Mouse (Mus musculus) neural tube, embryonic 13.5 days (tissue): ENCODE measurements around the gene Tmeff2. TPM values are rescaled to one million over a fixed set of nuclear protein-coding genes. Genes with fewer than 3 reads are reported as not detected.

Experiments used
- ATAC-seq: fragments of 200-750 bp; cut with Nextera tagmentation; 2 replicates; pipeline ENCODE4 v1.8.0; 2017; ENCODE audit warnings: low read depth, mild to moderate bottlenecking, moderate TSS enrichment, moderate library complexity
- H3K27ac ChIP-seq: fragments of 300-500 bp; sonication (generic); replicated peaks from 2 replicates; pipeline ENCODE4 v1.5.1; 2015; ENCODE audit warnings: moderate library complexity, mild to moderate bottlenecking, inconsistent platforms
- H3K27me3 ChIP-seq: fragments of 300-500 bp; sonication (generic); 2 replicates; pipeline ENCODE4 v1.6.1; 2015; ENCODE audit warnings: mild to moderate bottlenecking, inconsistent platforms
- H3K36me3 ChIP-seq: fragments of 300-500 bp; sonication (generic); 2 replicates; pipeline ENCODE4 v1.6.1; 2015; ENCODE audit warnings: mild to moderate bottlenecking, inconsistent platforms
- H3K4me1 ChIP-seq: fragments of 300-500 bp; sonication (generic); replicated peaks from 2 replicates; pipeline ENCODE4 v1.6.1; 2015; ENCODE audit warnings: inconsistent platforms
- H3K4me2 ChIP-seq: fragments of 300-500 bp; sonication (generic); 2 replicates; pipeline ENCODE4 v1.6.1; 2015; ENCODE audit warnings: inconsistent platforms, mild to moderate bottlenecking, moderate library complexity
- H3K4me3 ChIP-seq: fragments of 300-500 bp; sonication (generic); 2 replicates; pipeline ENCODE4 v1.5.1; 2015; ENCODE audit warnings: mild to moderate bottlenecking, inconsistent platforms
- H3K9ac ChIP-seq: fragments of 300-500 bp; sonication (generic); 2 replicates; pipeline ENCODE4 v1.6.1; 2015; ENCODE audit warnings: moderate library complexity, mild to moderate bottlenecking, inconsistent platforms
- H3K9me3 ChIP-seq: fragments of 300-500 bp; sonication (generic); 2 replicates; pipeline ENCODE4 v1.6.1; 2016; ENCODE audit warnings: inconsistent platforms
- WGBS: fragments of 180-500 bp; shearing (Covaris S2); methylation state at CpG from one replicate; pipeline ENCODE4 v1.1.7; 2015; 5-methylcytosine and 5-hydroxymethylcytosine counted together
- polyA plus RNA-seq: library from polyadenylated mRNA; unstranded; fragments of >200 nt; fragmentation: Nextera tagmentation; extraction: Ambion mirVana; gene quantifications from 2 replicates; pipeline ENCODE4 v1.2.1, GENCODE M21; 2015

Tmeff2 gene
- polyA plus RNA-seq, 1 experiment from 2014 or later, result 139 TPM

GRCm38 (mm10) chr1:51115761-51116160 lies 215.3 kb downstream of the Tmeff2 start:
- 90% methylated on average over 5 of the region's 5 CpGs for WGBS
- Histone ChIP-seq H3K4me3 (no peak overlapping the region), H3K27me3 (no peaks in the 10 kb centered on the region), H3K4me2 (no peak overlapping the region), H3K9me3 (no peaks in the 10 kb centered on the region), H3K4me1 (no peaks in the 10 kb centered on the region), H3K27ac (no peak overlapping the region), H3K36me3 (no peaks in the 10 kb centered on the region), H3K9ac (no peak overlapping the region)
- ATAC-seq, result no peak

- H3K4me2 ChIP-seq, result no peak overlapping the region
These were observed 217.4 kb downstream of the Tmeff2 start for GRCm38 (mm10) chr1:51117830-51118229.

GRCm38 (mm10) chr1:51125671-51126424 lies 225.4 kb downstream of the Tmeff2 start:
- 46% methylated on average over 10 of the region's 10 CpGs for WGBS
- Histone ChIP-seq H3K4me1 (peaks cover 13% of the 10 kb centered on the region), H3K4me2 (no peak overlapping the region), H3K4me3 (no peak overlapping the region), H3K27me3 (no peaks in the 10 kb centered on the region), H3K9me3 (no peaks in the 10 kb centered on the region), H3K36me3 (no peaks in the 10 kb centered on the region), H3K27ac (peak overlapping the region; percentile 64), H3K9ac (no peak overlapping the region)
- ATAC-seq, result peak; percentile 64; the same call in 1 of the 2 replicates

More at GRCm38 (mm10) chr1:51117830-51118229, 217.4 kb downstream of the Tmeff2 start:
- Histone ChIP-seq H3K4me1 (no peaks in the 10 kb centered on the region), H3K27me3 (no peaks in the 10 kb centered on the region), H3K9ac (no peak overlapping the region), H3K4me3 (no peak overlapping the region), H3K36me3 (no peaks in the 10 kb centered on the region), H3K27ac (no peak overlapping the region), H3K9me3 (no peaks in the 10 kb centered on the region)
- no peak for ATAC-seq
- WGBS, result 86% methylated on average over 2 of the region's 2 CpGs

GRCm38 (mm10) chr1:51126425-51126765 lies 225.9 kb downstream of the Tmeff2 start:
- 62% methylated on average over 5 of the region's 5 CpGs for WGBS
- no peak for ATAC-seq
- no peaks in the 10 kb centered on the region for H3K27me3 ChIP-seq

GRCm38 (mm10) chr1:51136792-51137191 lies 236.3 kb downstream of the Tmeff2 start:
- H3K27ac ChIP-seq, result no peak overlapping the region
- H3K4me2 ChIP-seq, result no peak overlapping the region
- H3K4me1 ChIP-seq, result no peaks in the 10 kb centered on the region
- H3K36me3 ChIP-seq, result 0 out of 2 replicates have a peak, but pooled peaks cover 5% of the 10 kb centered on the region
- no peaks in the 10 kb centered on the region for H3K9me3 ChIP-seq
- no peak for ATAC-seq
- H3K9ac ChIP-seq, result no peak overlapping the region
- WGBS, result 74% methylated on average over 2 of the region's 2 CpGs
- no peaks in the 10 kb centered on the region for H3K27me3 ChIP-seq
- no peak overlapping the region for H3K4me3 ChIP-seq

More at GRCm38 (mm10) chr1:51126425-51126765, 225.9 kb downstream of the Tmeff2 start:
- no peak overlapping the region for H3K27ac ChIP-seq
- H3K9ac ChIP-seq, result no peak overlapping the region
- H3K4me3 ChIP-seq, result no peak overlapping the region
- no peaks in the 10 kb centered on the region for H3K36me3 ChIP-seq
- H3K4me1 ChIP-seq, result peaks cover 13% of the 10 kb centered on the region
- no peak overlapping the region for H3K4me2 ChIP-seq
- no peaks in the 10 kb centered on the region for H3K9me3 ChIP-seq

GRCm38 (mm10) chr1:51139605-51140004 lies 239.2 kb downstream of the Tmeff2 start:
- ATAC-seq, result no peak
- Histone ChIP-seq H3K4me2 (no peak overlapping the region), H3K9me3 (no peaks in the 10 kb centered on the region), H3K36me3 (0 out of 2 replicates have a peak, but pooled peaks cover 5% of the 10 kb centered on the region), H3K4me3 (no peak overlapping the region), H3K9ac (no peak overlapping the region), H3K27me3 (no peaks in the 10 kb centered on the region), H3K27ac (0 out of 2 replicates have a peak overlapping the region, but pooled peaks have one; percentile 5), H3K4me1 (no peaks in the 10 kb centered on the region)
- WGBS, result 86% methylated on average over 10 of the region's 10 CpGs

- Histone ChIP-seq H3K4me2 (no peak overlapping the region), H3K9me3 (no peaks in the 10 kb centered on the region), H3K4me3 (no peak overlapping the region), H3K36me3 (0 out of 2 replicates have a peak, but pooled peaks cover 5% of the 10 kb centered on the region), H3K4me1 (no peaks in the 10 kb centered on the region), H3K9ac (no peak overlapping the region), H3K27ac (no peak overlapping the region), H3K27me3 (no peaks in the 10 kb centered on the region)
- WGBS, result 98% methylated on average over 1 of the region's 1 CpGs
- no peak for ATAC-seq
These were observed 240.9 kb downstream of the Tmeff2 start for GRCm38 (mm10) chr1:51141381-51141780.

GRCm38 (mm10) chr1:51142729-51143128 lies 242.3 kb downstream of the Tmeff2 start:
- H3K27ac ChIP-seq, result no peak overlapping the region
- 91% methylated on average over 3 of the region's 3 CpGs for WGBS
- no peak for ATAC-seq
- H3K9ac ChIP-seq, result no peak overlapping the region
- no peaks in the 10 kb centered on the region for H3K9me3 ChIP-seq
- no peaks in the 10 kb centered on the region for H3K27me3 ChIP-seq
- no peak overlapping the region for H3K4me2 ChIP-seq
- H3K36me3 ChIP-seq, result 0 out of 2 replicates have a peak, but pooled peaks cover 5% of the 10 kb centered on the region
- no peaks in the 10 kb centered on the region for H3K4me1 ChIP-seq
- H3K4me3 ChIP-seq, result no peak overlapping the region

GRCm38 (mm10) chr1:51145693-51146092 lies 245.2 kb downstream of the Tmeff2 start:
- Histone ChIP-seq H3K4me1 (peaks cover 7% of the 10 kb centered on the region), H3K4me2 (no peak overlapping the region), H3K9ac (no peak overlapping the region), H3K9me3 (no peaks in the 10 kb centered on the region), H3K27me3 (no peaks in the 10 kb centered on the region), H3K4me3 (no peak overlapping the region), H3K36me3 (no peaks in the 10 kb centered on the region), H3K27ac (no peak overlapping the region)
- 70% methylated on average over 4 of the region's 4 CpGs for WGBS
- no peak for ATAC-seq

GRCm38 (mm10) chr1:51148481-51149137 lies 248.2 kb downstream of the Tmeff2 start:
- H3K27me3 ChIP-seq, result no peaks in the 10 kb centered on the region
- no peak for ATAC-seq
- H3K27ac ChIP-seq, result 0 out of 2 replicates have a peak overlapping the region, but pooled peaks have one; percentile 7
- H3K4me3 ChIP-seq, result no peak overlapping the region
- H3K9ac ChIP-seq, result no peak overlapping the region
- H3K36me3 ChIP-seq, result no peaks in the 10 kb centered on the region
- WGBS, result 53% methylated on average over 9 of the region's 9 CpGs
- peaks cover 7% of the 10 kb centered on the region for H3K4me1 ChIP-seq
- H3K9me3 ChIP-seq, result no peaks in the 10 kb centered on the region
- H3K4me2 ChIP-seq, result no peak overlapping the region

- Histone ChIP-seq H3K36me3 (no peaks in the 10 kb centered on the region), H3K4me3 (no peak overlapping the region), H3K4me2 (no peak overlapping the region), H3K4me1 (peaks cover 7% of the 10 kb centered on the region), H3K27me3 (no peaks in the 10 kb centered on the region), H3K9me3 (no peaks in the 10 kb centered on the region), H3K9ac (no peak overlapping the region), H3K27ac (no peak overlapping the region)
- 63% methylated on average over 4 of the region's 4 CpGs for WGBS
- ATAC-seq, result no peak
These were observed 249.0 kb downstream of the Tmeff2 start for GRCm38 (mm10) chr1:51149488-51149887.

- no peak overlapping the region for H3K27ac ChIP-seq
- H3K27me3 ChIP-seq, result no peaks in the 10 kb centered on the region
- H3K9me3 ChIP-seq, result no peaks in the 10 kb centered on the region
- no peak overlapping the region for H3K4me3 ChIP-seq
- 89% methylated on average over 1 of the region's 1 CpGs for WGBS
- H3K36me3 ChIP-seq, result no peaks in the 10 kb centered on the region
- no peak overlapping the region for H3K4me2 ChIP-seq
- no peak overlapping the region for H3K9ac ChIP-seq
- H3K4me1 ChIP-seq, result peaks cover 7% of the 10 kb centered on the region
- no peak for ATAC-seq
These were observed 249.4 kb downstream of the Tmeff2 start for GRCm38 (mm10) chr1:51149890-51150289.
